17 mouse cellular contexts compared by ENCODE assay signal in genomic region chr5:4498425-4498824, GRCm38 (mm10).
A peak's percentile ranks its signal among the peaks of the same experiment; 100 is the strongest.
DNase-seq lines count a peak whose midpoint lies in the region; ATAC-seq and TF ChIP-seq lines count a peak whose summit lies in the region.
"Had no signal": no experiment of that assay in that cellular context is flagged by ENCODE, and none has a peak within 500 bp of the region (broad histone marks: within the 10 kb centered on the region; RNA-seq: fewer than 3 reads in every experiment).

No protein-coding gene starts in this region.

- WGBS in forebrain, embryonic 12.5 days = 37% methylated on average over 3 of the region's 3 CpGs
- WGBS in forebrain, embryonic 16.5 days = 44% methylated on average over 3 of the region's 3 CpGs
- 64% methylated on average over 3 of the region's 3 CpGs for whole genome bisulfite sequencing in heart, embryonic 14.5 days

- intact Hi-C loops in heart, postnatal 14 days (cut with DNase I) = loop anchor here (10.0 kb wide), 1 partner anchor 256 kb away; the partner anchor contains the start of gene Fzd1

- no peak overlapping the region for H3K27ac ChIP-seq in forebrain, embryonic 12.5 days
- H3K27ac ChIP-seq in forebrain, embryonic 16.5 days (ENCODE audit: low read length) = no peak overlapping the region
- peak overlapping the region in 1 of 2 experiments; percentile 45; a peak in 2 of 4 replicates for H3K27ac ChIP-seq in heart, embryonic 14.5 days (replicated peaks in 1 of 2; ENCODE audit: control insufficient read depth in 1 of 2, insufficient read depth in 1 of 2, low read depth in 2 of 2, low read length in 2 of 2)
- H3K27ac ChIP-seq in testis, adult 2 months (ENCODE audit: control insufficient read depth, insufficient read depth, low read depth, low read length) = 0 out of 2 replicates have a peak overlapping the region, but pooled peaks have one; percentile 13
- H3K27ac ChIP-seq: gastrocnemius, adult 2 months; stomach, postnatal 0 days had no signal

- H3K9me3 ChIP-seq in forebrain, embryonic 12.5 days = no peaks in the 10 kb centered on the region
- H3K9me3 ChIP-seq in forebrain, embryonic 16.5 days (ENCODE audit: control insufficient read depth, low read length) = no peaks in the 10 kb centered on the region
- no peaks in the 10 kb centered on the region for H3K9me3 ChIP-seq in heart, embryonic 14.5 days (ENCODE audit: control insufficient read depth, low read length)
- H3K9me3 ChIP-seq: hindbrain, embryonic 12.5 days had no signal

- peak overlapping the region; percentile 30; the same call in 1 of the 2 replicates for H3K4me2 ChIP-seq in forebrain, embryonic 12.5 days
- no peak overlapping the region for H3K4me2 ChIP-seq in forebrain, embryonic 16.5 days (ENCODE audit: low read length)
- H3K4me2 ChIP-seq in heart, embryonic 14.5 days (ENCODE audit: low read length) = peak overlapping the region; percentile 57; the same call in 1 of the 2 replicates
- H3K4me2 ChIP-seq: hindbrain, embryonic 12.5 days; liver, embryonic 11.5 days had no signal

- H3K36me3 ChIP-seq in forebrain, embryonic 12.5 days (replicated peaks) = no peaks in the 10 kb centered on the region
- H3K36me3 ChIP-seq in forebrain, embryonic 16.5 days (ENCODE audit: control insufficient read depth, insufficient read depth) = no peaks in the 10 kb centered on the region
- H3K36me3 ChIP-seq in heart, embryonic 14.5 days (ENCODE audit: control insufficient read depth, insufficient read depth, low read length) = no peaks in the 10 kb centered on the region
- no peaks in the 10 kb centered on the region for H3K36me3 ChIP-seq in testis, adult 2 months (ENCODE audit: control insufficient read depth, insufficient read depth, low read length)
- H3K36me3 ChIP-seq: hindbrain, embryonic 12.5 days had no signal

- TF ChIP-seq CTCF in testis, adult 2 months (IDR thresholded peaks at IDR 0.05; ENCODE audit: control insufficient read depth, insufficient read depth, insufficient replicate concordance, low read depth, low read length) = no peak

- H3K4me1 ChIP-seq in forebrain, embryonic 12.5 days = peaks cover 34% of the 10 kb centered on the region
- H3K4me1 ChIP-seq in forebrain, embryonic 16.5 days (replicated peaks; ENCODE audit: control insufficient read depth, insufficient read depth, low read length) = peaks cover 9% of the 10 kb centered on the region
- peaks cover 23 to 35% of the 10 kb centered on the region in 2 experiments for H3K4me1 ChIP-seq in heart, embryonic 14.5 days (ENCODE audit: control insufficient read depth in 2 of 2, insufficient read depth in 2 of 2, low read length in 2 of 2)
- H3K4me1 ChIP-seq in testis, adult 2 months (ENCODE audit: control insufficient read depth, insufficient read depth, low read length) = peaks cover 3% of the 10 kb centered on the region

- DNase-seq in heart, postnatal 14 days = no peak
- no peak for DNase-seq in testis, postnatal 14 days (ENCODE audit: low spot score)
- no peak for DNase-seq in left cerebral cortex, adult 9 months (ENCODE audit: low spot score in 2 of 2)
- DNase-seq: cerebellum, adult 8-10 months; gastrocnemius, adult 2 months; kidney, postnatal 25 days; lung, adult 2 months; lung, postnatal 4 days; right cerebral cortex, adult 18-20 months; thymus, postnatal 14 days had no signal

- TF ChIP-seq POLR2A in testis, adult 2 months (IDR thresholded peaks at IDR 0.05; ENCODE audit: control insufficient read depth, low read depth, low read length) = no peak

- no peak overlapping the region for H3K9ac ChIP-seq in forebrain, embryonic 12.5 days
- H3K9ac ChIP-seq in forebrain, embryonic 16.5 days (replicated peaks; ENCODE audit: low read depth, low read length) = no peak overlapping the region
- 0 out of 2 replicates have a peak overlapping the region, but pooled peaks have one; percentile 36 for H3K9ac ChIP-seq in heart, embryonic 14.5 days (ENCODE audit: low read length)
- H3K9ac ChIP-seq: hindbrain, embryonic 12.5 days had no signal

- no peak for ATAC-seq in forebrain, embryonic 12.5 days (ENCODE audit: low FRiP score)
- no peak for ATAC-seq in forebrain, embryonic 16.5 days
- ATAC-seq in heart, embryonic 14.5 days (ENCODE audit: insufficient number of reproducible peaks, insufficient read depth, low FRiP score, low read depth) = no peak

- H3K4me3 ChIP-seq in forebrain, embryonic 12.5 days (replicated peaks) = no peak overlapping the region
- H3K4me3 ChIP-seq in forebrain, embryonic 16.5 days (replicated peaks; ENCODE audit: low read length) = no peak overlapping the region
- H3K4me3 ChIP-seq in heart, embryonic 14.5 days (ENCODE audit: control insufficient read depth in 1 of 2, insufficient read depth in 1 of 2, low read depth in 1 of 2, low read length in 2 of 2) = no peak overlapping the region
- H3K4me3 ChIP-seq in testis, adult 2 months (ENCODE audit: control insufficient read depth, low read depth, low read length) = no peak overlapping the region
- H3K4me3 ChIP-seq: gastrocnemius, adult 2 months; hindbrain, embryonic 12.5 days had no signal

- H3K27me3 ChIP-seq in forebrain, embryonic 12.5 days = peaks cover 16% of the 10 kb centered on the region; the same call in 1 of the 2 replicates
- H3K27me3 ChIP-seq in forebrain, embryonic 16.5 days (replicated peaks; ENCODE audit: control insufficient read depth, insufficient read depth, low read length) = no peaks in the 10 kb centered on the region
- H3K27me3 ChIP-seq in heart, embryonic 14.5 days (ENCODE audit: control insufficient read depth, insufficient read depth, low read length) = no peaks in the 10 kb centered on the region
- no peaks in the 10 kb centered on the region for H3K27me3 ChIP-seq in testis, adult 2 months (ENCODE audit: control insufficient read depth, insufficient read depth, low read length)
